Mouse (Mus musculus): Measurements from ENCODE around the gene Npcd. TPM values are rescaled to one million over a fixed set of nuclear protein-coding genes. Genes with fewer than 3 reads are reported as not detected.
A peak's percentile ranks its signal among the peaks of the same experiment; 100 is the strongest.

Gene Npcd
- total RNA-seq, 2 experiments from 2014 or later = 1.3 to 1.5 TPM

GRCm38 (mm10) chr15:79805246-79805645 is 28.8 kb downstream of the Npcd start:
- no peak for DNase-seq (ENCODE audit: low spot score in 2 of 2)

DNA sequence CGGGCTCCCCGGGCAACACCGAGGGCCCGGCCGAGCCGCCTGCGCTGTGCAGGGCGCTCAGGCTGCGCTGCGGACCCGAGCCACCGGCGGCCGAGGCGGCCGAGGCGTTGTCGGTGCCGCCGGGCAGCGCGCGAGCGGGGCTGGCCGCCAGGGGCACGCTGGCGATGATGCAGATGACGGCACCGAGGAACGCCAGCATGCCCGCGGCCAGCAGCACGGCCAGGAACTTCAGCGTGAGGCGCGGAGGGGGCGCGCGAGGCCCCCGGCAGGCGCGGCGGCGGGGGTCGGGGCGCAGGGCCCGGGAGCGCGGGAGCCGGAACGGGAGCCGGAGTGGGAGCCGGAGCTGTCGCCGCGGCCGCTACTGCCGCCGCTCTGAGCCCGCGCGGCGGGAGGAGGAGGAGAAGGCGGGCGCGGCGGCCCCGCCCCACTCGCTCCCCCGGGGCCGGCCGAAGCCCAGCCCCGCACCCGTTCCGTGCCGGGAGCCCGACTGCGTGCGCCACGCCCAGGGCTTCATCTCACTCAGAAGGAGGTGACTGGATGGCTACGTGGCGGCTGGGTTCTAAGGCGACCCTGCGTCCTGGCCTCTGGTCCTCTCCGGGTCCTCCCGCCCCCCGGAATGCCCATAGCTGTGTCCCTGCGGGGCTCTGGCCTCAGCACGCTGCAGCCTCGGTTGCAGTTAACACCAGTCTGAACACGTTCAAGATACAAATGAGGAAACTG is 29.5 kb downstream of the Npcd start, which contains the start of gene Nptxr:
Gene Nptxr (minus strand): TSS at position 415 of the 720 bp plus-strand sequence.
- peak; percentile 50 to 57 for DNase-seq (ENCODE audit: low spot score in 2 of 2)

GRCm38 (mm10) chr15:79803533-79804351 is 30.3 kb downstream of the Npcd start:
- DNase-seq (ENCODE audit: low spot score in 2 of 2) = peak in 1 of 2 experiments; percentile 47

GRCm38 (mm10) chr15:79802304-79802703 is 31.7 kb downstream of the Npcd start:
- DNase-seq (ENCODE audit: low spot score in 2 of 2) = no peak

GRCm38 (mm10) chr15:79801646-79802045 is 32.4 kb downstream of the Npcd start:
- DNase-seq (ENCODE audit: low spot score in 2 of 2) = no peak

- no peak for DNase-seq (ENCODE audit: low spot score in 2 of 2)
Measured at GRCm38 (mm10) chr15:79800701-79801100, 33.3 kb downstream of the Npcd start.

- no peak for DNase-seq (ENCODE audit: low spot score in 2 of 2)
Measured at GRCm38 (mm10) chr15:79798591-79798990, 35.4 kb downstream of the Npcd start.

- no peak for DNase-seq (ENCODE audit: low spot score in 2 of 2)
Measured at GRCm38 (mm10) chr15:79797680-79798079, 36.4 kb downstream of the Npcd start.

GRCm38 (mm10) chr15:79797096-79797495 is 36.9 kb downstream of the Npcd start:
- DNase-seq (ENCODE audit: low spot score in 2 of 2) = no peak

DNA sequence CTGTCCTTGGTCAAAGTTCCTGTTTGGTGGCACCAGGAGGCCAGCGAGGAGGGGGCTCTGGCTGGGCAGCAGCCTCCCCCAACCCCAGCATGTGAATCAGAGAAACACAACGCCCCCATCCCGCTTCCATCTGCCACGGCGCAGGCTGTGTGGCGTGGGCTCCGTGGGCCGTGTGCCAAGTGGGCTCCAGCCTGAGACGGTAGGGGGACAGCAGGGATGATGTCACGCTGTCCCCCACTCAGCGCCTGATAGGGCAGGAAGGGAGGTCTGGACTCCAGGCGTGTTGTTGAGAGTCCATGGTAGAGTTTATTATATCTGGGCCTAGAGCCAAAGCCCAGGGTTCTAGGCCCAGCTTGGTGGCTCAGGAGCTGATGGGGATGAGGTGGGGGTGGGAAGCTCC is 37.8 kb downstream of the Npcd start:
- DNase-seq (ENCODE audit: low spot score in 2 of 2) = no peak

DNA sequence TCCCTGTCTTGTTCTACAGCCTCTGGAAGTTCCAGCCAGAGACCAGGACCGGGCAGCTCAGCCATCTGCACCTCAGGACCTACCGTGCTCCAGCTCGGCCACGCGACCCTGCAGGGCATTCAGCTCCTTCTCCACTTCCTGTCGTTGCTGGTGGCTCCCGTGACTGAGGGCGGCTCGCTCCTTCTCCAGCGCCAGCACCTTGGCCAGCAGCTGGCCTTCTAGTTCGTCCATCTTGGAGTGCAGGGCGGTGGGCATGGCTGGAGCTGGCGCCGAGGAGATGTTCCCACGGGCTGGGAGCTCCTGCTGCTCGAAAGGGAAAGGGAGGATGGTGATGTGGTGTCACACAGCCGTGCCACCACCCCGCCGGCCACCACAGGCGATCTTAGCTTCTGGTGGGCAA is 39.9 kb downstream of the Npcd start:
- no peak for DNase-seq (ENCODE audit: low spot score in 2 of 2)

DNA sequence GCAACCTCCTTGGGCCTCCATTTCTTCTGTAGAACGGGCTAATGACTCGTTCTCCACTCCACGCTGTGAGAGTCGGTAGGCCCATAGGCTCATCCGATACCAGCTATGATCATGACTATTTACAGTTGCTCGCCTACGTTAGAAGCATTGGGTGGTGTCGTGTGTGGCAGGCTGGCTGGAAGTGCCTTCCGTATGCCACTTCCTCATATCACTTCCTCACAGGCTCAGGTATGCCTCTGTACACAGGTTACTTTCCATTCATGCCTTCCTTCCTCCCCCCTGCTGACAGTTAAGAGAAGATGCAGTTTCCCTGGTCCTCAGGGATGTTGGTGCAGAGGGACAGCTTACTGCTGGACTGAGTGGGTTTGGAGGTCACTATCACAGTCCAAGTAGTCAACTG is 41.0 kb downstream of the Npcd start:
- DNase-seq (ENCODE audit: low spot score in 2 of 2) = no peak

DNA sequence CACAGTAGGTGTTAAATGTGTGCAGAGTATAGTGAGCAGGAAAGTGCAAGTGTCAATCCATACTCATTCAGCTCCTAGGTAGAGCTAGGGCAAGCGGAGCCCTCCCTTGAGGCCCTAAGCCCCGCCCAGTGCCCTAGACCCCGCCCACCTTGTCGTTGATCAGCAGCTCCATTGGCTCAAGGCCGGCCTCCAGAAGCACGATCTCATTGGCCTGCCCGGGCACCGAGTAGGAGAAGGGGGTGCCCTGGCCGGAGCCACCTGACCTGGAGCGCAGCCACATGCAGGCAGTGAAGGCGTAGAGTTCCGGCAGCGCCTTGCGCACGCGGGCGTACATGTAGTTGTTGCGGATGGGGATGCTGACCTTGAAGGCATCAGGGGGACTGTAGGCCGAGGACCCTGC is 41.6 kb downstream of the Npcd start:
- DNase-seq (ENCODE audit: low spot score in 2 of 2) = no peak

DNA sequence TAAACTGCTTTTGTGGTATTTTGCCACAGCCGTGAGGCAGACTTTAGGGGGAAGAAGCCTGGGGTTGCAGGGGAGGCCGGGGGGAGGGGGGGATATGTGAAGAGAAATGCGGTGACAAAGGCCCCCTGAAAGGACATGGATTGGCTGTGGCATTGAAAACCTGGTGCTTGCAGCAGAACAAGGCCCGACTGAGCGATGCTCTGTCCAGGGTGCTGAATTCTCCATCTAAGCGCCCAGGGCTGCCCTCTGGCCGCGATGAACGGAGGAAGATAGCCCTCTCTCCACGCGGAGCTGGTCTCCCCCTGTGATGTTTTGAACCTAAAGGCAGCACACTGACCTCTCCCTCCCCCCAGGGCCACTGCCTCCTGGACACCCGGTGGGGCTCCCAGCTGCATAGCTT is 42.5 kb downstream of the Npcd start:
- DNase-seq (ENCODE audit: low spot score in 2 of 2) = peak in 1 of 2 experiments; percentile 69

GRCm38 (mm10) chr15:79790905-79791304 is 43.1 kb downstream of the Npcd start:
- no peak for DNase-seq (ENCODE audit: low spot score in 2 of 2)

DNA sequence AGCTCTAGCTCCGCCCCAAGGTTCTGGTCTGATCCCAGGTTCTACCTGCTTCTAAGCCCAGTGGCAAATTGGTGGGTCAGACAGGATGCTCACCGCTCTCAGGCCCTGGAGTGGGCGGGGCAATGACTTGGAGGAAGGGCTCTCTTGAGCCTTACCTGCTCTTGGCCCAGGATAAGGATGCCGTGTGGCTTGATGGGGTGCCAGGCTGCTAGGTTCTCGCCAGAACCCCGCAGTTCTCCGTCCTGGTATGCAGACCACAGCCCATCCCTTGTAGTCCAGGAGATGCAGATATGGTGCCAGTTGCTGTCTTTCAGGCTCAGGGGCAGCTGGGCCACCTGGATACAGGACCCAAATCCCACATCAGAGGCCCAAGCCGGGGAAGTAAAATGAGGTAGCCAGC is 43.9 kb downstream of the Npcd start:
- no peak for DNase-seq (ENCODE audit: low spot score in 2 of 2)

DNA sequence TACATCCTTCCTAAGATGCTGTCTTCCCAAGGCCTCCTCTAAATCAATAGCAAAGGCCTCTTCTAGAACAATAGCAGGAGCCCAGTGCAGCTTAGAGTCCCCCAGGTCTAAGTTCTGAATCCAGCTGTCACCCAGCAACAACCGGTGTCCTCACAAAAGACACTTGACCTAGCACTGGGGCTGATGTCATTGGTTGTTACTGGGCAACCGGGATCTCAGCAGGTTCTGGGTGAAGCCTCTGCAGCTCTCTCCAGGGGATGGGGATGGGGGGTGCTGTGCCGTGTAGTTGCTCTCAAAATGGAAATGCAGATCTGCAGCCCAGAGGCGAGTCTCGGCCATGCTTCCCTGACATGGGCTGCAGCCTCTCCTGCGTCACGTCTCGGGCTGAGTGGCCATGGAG is 46.2 kb downstream of the Npcd start:
- no peak for DNase-seq (ENCODE audit: low spot score in 2 of 2)

GRCm38 (mm10) chr15:79785056-79785455 is 49.0 kb downstream of the Npcd start:
- DNase-seq (ENCODE audit: low spot score in 2 of 2) = no peak

GRCm38 (mm10) chr15:79777749-79778148 is 56.3 kb downstream of the Npcd start, which contains the start of gene Dnal4:
TSS of gene Dnal4 (minus strand) at chr15:79777849.
- DNase-seq (ENCODE audit: low spot score in 2 of 2) = no peak

DNA sequence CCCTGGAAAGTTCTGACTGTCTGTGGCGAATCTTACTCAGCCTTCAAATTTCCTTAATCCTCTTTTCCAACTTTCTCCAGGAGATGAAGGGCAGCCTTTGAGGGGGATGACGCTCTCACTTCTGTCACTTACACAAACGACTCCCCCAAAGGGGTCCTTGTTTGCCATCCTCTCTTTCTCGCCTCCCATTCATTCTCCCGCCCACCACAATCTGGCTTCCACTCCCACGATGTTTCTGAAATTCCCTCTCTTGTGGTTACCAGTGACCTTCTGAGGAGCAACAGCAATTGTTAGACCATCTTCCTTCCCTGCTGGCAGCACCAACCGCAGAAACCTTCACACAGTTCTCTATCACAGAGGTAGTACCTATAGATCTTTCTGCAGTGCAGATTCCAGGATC is 58.4 kb downstream of the Npcd start:
- no peak for DNase-seq (ENCODE audit: low spot score in 2 of 2)

GRCm38 (mm10) chr15:79774117-79775027 is 59.7 kb downstream of the Npcd start:
- DNase-seq (ENCODE audit: low spot score in 2 of 2) = peak; percentile 79 to 96
